Mouse (Mus musculus) midbrain, embryonic 11.5 days (tissue): Measurements from ENCODE around the gene Nav2. TPM values are rescaled to one million over a fixed set of nuclear protein-coding genes. Genes with fewer than 3 reads are reported as not detected.

Experiments
- ATAC-seq: fragments of 200-750 bp; cut with Nextera tagmentation; 2 replicates; pipeline ENCODE4 v1.8.0; 2017; ENCODE audit warnings: moderate TSS enrichment, moderate library complexity; ENCODE audit not compliant: low FRiP score
- DNase-seq: peaks from one replicate; pipeline ENCODE4 v3.0.0; 2015; ENCODE audit warnings: low spot score; ENCODE audit errors: missing footprints
- H3K27ac ChIP-seq: fragments of 300-500 bp; sonication (generic); 2 replicates; pipeline ENCODE4 v1.5.1; 2014; ENCODE audit warnings: low read depth, low read length
- H3K27me3 ChIP-seq: fragments of 300-500 bp; sonication (generic); 2 replicates; pipeline ENCODE4 v1.6.1; 2014; ENCODE audit warnings: mild to moderate bottlenecking, low read length, moderate library complexity, mixed read lengths; ENCODE audit not compliant: control insufficient read depth, insufficient read depth
- H3K36me3 ChIP-seq: fragments of 300-500 bp; sonication (generic); 2 replicates; pipeline ENCODE4 v1.6.1; 2014; ENCODE audit warnings: mild to moderate bottlenecking, low read length, moderate library complexity, mixed read lengths; ENCODE audit not compliant: control insufficient read depth, insufficient read depth
- H3K4me1 ChIP-seq: fragments of 300-500 bp; sonication (generic); 2 replicates; pipeline ENCODE4 v1.6.1; 2014; ENCODE audit warnings: low read length; ENCODE audit not compliant: control insufficient read depth, insufficient read depth
- H3K4me2 ChIP-seq: fragments of 300-500 bp; sonication (generic); 2 replicates; pipeline ENCODE4 v1.6.1; 2014; ENCODE audit warnings: mild to moderate bottlenecking, moderate library complexity
- H3K4me3 ChIP-seq: fragments of 300-500 bp; sonication (generic); 2 replicates; pipeline ENCODE4 v1.5.1; 2014; ENCODE audit warnings: low read depth, low read length
- H3K9ac ChIP-seq: fragments of 300-500 bp; sonication (generic); 2 replicates; pipeline ENCODE4 v1.6.1; 2014; ENCODE audit warnings: low read length
- H3K9me3 ChIP-seq: fragments of 300-500 bp; sonication (generic); 2 replicates; pipeline ENCODE4 v1.6.1; 2016; ENCODE audit warnings: low read length; ENCODE audit not compliant: control insufficient read depth
- WGBS: fragments of 180-500 bp; shearing (Covaris S2); extraction: QIAGEN DNeasy Blood & Tissue Kit; methylation state at CpG from one replicate; pipeline ENCODE4 v1.1.7; 2014; 5-methylcytosine and 5-hydroxymethylcytosine counted together
- polyA plus RNA-seq: library from polyadenylated mRNA; unstranded; fragments of >200 nt; fragmentation: Nextera tagmentation; extraction: Ambion mirVana; gene quantifications from 2 replicates; pipeline ENCODE4 v1.2.1, GENCODE M21; 2014

The Nav2 gene
- polyA plus RNA-seq, 1 experiment from 2014 or later = 15.9 TPM

DNA sequence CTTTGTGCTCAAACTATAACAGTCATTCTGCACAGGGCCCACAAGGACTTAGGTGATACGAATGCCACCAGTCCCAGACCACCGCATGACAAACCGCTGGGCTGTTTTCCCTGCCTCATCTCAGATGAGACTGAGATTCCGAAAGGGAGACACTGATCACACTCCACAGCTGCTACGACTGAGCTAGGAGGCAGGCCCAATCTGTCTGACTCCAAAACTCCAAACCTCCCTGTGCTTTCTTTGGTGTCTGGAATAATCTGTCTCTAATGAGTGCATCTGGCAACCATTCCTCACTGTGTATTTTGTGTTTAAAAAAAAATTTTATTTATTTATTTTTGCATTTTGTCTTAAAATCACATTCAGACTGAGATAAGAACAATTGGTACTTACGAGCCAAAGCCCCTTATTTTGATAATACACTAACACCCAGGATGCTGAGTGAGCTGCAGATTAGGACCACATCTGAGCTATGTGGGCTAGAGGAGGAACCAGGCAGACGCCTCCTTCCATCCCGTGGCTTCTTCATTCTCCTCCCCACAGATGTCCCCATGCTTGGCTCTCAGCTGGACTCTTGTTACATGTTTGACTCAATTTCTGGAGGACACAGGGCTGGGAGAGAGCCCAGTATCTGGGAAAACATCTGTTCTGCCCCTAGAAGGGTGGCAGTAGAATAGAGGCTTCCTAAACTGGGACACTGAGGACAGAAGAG lies 149.9 kb downstream of the Nav2 start:
- Histone ChIP-seq H3K27me3 (no peaks in the 10 kb centered on the region; the same call in none of the 2 replicates), H3K9me3 (no peaks in the 10 kb centered on the region), H3K27ac (no peak overlapping the region), H3K4me1 (peaks cover 16% of the 10 kb centered on the region), H3K9ac (no peak overlapping the region), H3K4me3 (no peak overlapping the region), H3K4me2 (no peak overlapping the region), H3K36me3 (no peaks in the 10 kb centered on the region)
- no peak for DNase-seq
- ATAC-seq = no peak
- WGBS = 73% methylated on average over 8 of the region's 8 CpGs

DNA sequence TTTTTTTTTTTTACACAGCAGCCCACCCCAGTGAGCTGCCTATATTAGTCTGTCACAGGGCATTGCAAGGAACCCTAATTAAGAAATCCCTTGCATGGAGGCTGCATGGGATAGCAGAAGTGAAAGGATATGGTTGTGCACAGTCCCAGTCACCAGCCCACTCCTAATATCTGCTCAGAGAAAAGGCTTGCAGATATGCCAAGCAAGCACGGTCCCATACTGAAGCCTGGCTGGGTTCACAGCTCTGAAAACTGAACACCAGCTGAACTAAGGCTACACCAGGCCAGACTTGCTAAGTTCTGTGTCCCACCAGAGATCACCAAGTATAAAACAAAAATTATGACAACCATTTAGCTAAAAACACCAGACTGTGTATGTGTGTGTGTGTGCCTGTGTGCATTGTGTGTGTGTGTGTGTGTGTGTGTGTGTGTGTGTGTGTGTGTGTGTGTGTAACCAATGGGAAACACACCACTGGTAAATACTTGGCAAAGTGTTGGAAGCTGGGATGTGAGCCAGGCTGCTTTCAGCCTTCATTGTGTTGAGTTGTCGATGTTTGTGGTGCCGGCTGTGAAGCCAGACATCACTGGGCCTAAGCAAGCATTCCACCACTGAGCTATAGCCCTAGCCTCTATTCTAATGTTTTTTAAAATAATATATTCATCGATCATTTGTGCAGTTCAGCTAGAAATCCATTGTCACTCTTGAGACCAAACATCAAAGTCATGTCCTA lies 156.4 kb downstream of the Nav2 start:
- Histone ChIP-seq H3K36me3 (no peaks in the 10 kb centered on the region), H3K4me1 (peaks cover 49% of the 10 kb centered on the region), H3K9me3 (no peaks in the 10 kb centered on the region), H3K9ac (peak overlapping the region; percentile 13; the same call in 1 of the 2 replicates), H3K27me3 (peaks cover 2% of the 10 kb centered on the region; the same call in 1 of the 2 replicates), H3K4me3 (no peak overlapping the region), H3K27ac (peak overlapping the region; percentile 82), H3K4me2 (no peak overlapping the region)
- DNase-seq (no peak), ATAC-seq (no peak)
- 71% methylated on average over 4 of the region's 4 CpGs for whole genome bisulfite sequencing

DNA sequence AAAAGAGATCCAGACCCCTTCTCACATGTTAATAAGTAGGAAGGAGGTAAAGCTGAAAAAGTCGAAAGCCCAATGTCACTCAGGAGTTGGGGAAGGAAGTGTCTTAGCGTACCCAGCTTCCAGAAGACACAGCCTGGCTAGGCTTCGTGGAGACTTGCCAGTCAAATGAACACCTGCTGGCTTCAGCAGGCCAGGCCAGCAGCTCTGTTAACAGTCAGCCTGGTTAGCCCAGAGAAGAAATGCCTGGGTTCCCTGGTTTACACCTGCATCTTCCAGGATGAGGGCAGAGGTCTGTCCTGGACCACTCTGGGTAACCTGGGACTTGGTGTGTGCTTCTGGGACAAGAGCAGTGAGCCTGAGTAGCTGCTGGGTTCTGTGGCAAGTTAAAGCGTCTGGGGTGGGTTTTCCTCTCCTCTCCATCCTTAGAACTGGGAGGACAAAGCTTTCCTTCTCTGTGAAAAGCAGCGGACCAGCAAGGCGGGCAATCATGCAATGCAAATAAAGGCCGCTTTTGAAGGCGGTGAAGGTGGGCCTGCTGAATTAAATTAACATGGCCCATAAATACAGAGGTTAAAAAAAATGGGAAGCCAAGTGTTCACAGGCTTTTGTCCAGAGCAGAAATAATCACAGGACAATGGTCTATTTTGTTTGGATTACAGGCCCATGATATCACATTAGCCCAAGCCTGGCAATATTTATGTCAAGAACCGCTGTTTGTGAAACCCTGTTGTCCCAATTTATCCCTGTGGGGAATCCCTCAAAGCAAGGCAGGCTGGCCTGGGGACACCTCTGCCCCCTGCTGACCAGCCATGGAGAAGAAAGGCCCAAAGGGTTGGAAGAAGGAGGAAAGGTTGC lies 157.3 kb downstream of the Nav2 start:
- H3K9ac ChIP-seq = no peak overlapping the region
- no peak overlapping the region for H3K4me3 ChIP-seq
- H3K4me1 ChIP-seq = peaks cover 57% of the 10 kb centered on the region
- no peaks in the 10 kb centered on the region for H3K9me3 ChIP-seq
- H3K36me3 ChIP-seq = no peaks in the 10 kb centered on the region
- ATAC-seq (peak; percentile 66), DNase-seq (peak; percentile 93)
- peaks cover 2% of the 10 kb centered on the region; the same call in 1 of the 2 replicates for H3K27me3 ChIP-seq
- H3K27ac ChIP-seq = peak overlapping the region; percentile 82
- 21% methylated on average over 9 of the region's 9 CpGs for WGBS
- H3K4me2 ChIP-seq = no peak overlapping the region

- H3K36me3 ChIP-seq = no peaks in the 10 kb centered on the region
- 90% methylated on average over 1 of the region's 1 CpGs for WGBS
- no peak overlapping the region for H3K4me3 ChIP-seq
- no peak for ATAC-seq
- peaks cover 67% of the 10 kb centered on the region for H3K4me1 ChIP-seq
- H3K4me2 ChIP-seq = no peak overlapping the region
- no peak overlapping the region for H3K9ac ChIP-seq
- no peaks in the 10 kb centered on the region for H3K9me3 ChIP-seq
- DNase-seq = no peak
- H3K27me3 ChIP-seq = peaks cover 2% of the 10 kb centered on the region; the same call in 1 of the 2 replicates
- peak overlapping the region; percentile 82 for H3K27ac ChIP-seq
Measured at GRCm38 (mm10) chr7:49066828-49067227, 158.3 kb downstream of the Nav2 start.

DNA sequence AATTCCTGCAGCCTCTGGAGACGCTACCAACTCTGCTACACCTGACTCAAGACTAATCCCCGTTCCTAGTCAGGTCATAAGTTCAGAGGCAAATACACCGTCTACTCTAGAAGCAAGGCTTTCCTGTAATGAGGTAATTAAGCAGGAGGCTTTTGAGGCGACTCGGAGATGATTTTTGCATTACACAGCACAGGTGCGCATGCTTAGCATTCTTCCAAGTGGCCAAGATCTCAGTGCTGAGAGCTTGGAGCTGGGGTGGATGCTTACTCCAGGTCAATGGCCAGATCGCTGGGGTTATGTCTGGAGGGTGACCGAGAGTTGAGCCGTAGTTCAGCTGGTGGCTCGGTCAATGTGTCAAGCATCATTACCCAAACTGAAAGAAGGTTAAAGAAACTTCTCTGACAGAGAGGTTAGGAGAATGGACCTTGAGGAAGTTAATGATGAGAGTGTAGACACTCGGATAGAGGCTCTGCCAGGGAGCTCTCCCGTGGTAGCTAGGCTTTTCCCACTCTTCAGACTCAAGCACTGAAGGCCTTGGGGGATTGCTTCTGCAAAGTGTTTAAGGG lies 161.0 kb downstream of the Nav2 start:
- Histone ChIP-seq H3K27ac (peak overlapping the region; percentile 27; the same call in 1 of the 2 replicates), H3K4me3 (no peak overlapping the region), H3K9me3 (no peaks in the 10 kb centered on the region), H3K36me3 (no peaks in the 10 kb centered on the region), H3K4me1 (peaks cover 66% of the 10 kb centered on the region), H3K27me3 (peaks cover 2% of the 10 kb centered on the region; the same call in 1 of the 2 replicates), H3K9ac (no peak overlapping the region), H3K4me2 (no peak overlapping the region)
- DNase-seq (no peak), ATAC-seq (no peak)
- WGBS = 49% methylated on average over 12 of the region's 12 CpGs

GRCm38 (mm10) chr7:49070621-49071020 lies 162.1 kb downstream of the Nav2 start:
- 28% methylated on average over 1 of the region's 1 CpGs for WGBS
- no peaks in the 10 kb centered on the region for H3K9me3 ChIP-seq
- H3K9ac ChIP-seq = no peak overlapping the region
- no peak overlapping the region for H3K4me2 ChIP-seq
- H3K27me3 ChIP-seq = peaks cover 2% of the 10 kb centered on the region; the same call in 1 of the 2 replicates
- H3K27ac ChIP-seq = peak overlapping the region; percentile 71
- no peak overlapping the region for H3K4me3 ChIP-seq
- no peak for DNase-seq
- peaks cover 58% of the 10 kb centered on the region for H3K4me1 ChIP-seq
- ATAC-seq = no peak
- H3K36me3 ChIP-seq = no peaks in the 10 kb centered on the region

DNA sequence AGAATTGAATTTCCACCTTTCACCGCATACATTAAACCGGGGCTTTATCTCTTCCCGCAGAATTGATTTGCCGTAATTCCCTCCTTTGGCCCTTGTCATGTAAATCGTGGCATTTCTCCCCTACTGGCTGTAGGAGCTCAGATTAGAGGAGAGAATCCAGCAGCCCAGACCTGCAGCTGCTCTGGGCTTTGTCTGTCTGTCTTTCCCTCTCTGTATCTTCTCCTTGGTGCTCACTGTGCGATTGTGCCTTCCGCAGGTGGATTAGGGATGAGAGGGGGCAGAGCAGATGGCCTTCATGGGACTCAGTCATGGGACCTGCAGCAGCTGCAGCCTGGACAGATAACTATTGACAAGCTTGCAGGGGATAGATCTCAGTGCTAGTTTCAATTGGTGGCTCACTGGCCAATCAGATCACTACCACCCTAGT lies 162.6 kb downstream of the Nav2 start:
- H3K4me1 ChIP-seq = peaks cover 58% of the 10 kb centered on the region

DNA sequence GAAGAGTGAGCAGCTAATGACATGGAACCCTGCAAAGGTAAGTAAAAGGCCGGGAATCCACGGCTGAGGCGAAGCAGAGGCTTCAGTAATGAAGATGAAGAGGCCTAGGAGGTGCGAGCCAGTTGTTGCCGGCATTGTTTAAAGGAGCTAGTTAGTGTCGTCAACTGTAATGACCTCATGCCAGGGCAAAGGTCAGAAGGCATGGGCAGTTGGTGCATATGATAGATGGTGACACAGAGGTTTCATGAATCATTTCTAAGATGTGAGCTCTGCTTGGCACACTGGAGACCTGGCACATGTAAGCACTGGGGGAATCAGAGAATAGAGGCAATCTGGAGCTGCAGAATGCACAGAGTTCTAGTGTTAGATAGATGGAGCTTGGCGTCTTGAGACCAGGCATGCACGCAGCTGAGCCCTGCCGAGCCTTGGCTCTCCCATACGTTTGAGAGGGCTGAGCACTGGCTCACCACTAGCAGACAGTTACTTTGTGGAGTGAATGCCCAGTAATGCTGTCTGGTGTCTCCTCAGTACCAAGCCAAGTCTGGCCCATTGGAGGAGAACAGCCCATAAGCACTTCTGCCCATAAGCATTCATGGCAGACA lies 166.9 kb downstream of the Nav2 start:
- Histone ChIP-seq H3K9ac (no peak overlapping the region), H3K4me3 (no peak overlapping the region), H3K27me3 (no peaks in the 10 kb centered on the region), H3K4me1 (peaks cover 37% of the 10 kb centered on the region), H3K4me2 (no peak overlapping the region), H3K27ac (no peak overlapping the region), H3K9me3 (no peaks in the 10 kb centered on the region), H3K36me3 (no peaks in the 10 kb centered on the region)
- DNase-seq = no peak
- WGBS = 80% methylated on average over 10 of the region's 10 CpGs
- ATAC-seq = no peak

More for the DNA sequence above, 162.6 kb downstream of the Nav2 start:
- Histone ChIP-seq H3K4me3 (no peak overlapping the region), H3K36me3 (no peaks in the 10 kb centered on the region), H3K4me2 (peak overlapping the region; percentile 22; the same call in 1 of the 2 replicates), H3K27ac (peak overlapping the region; percentile 71), H3K27me3 (peaks cover 2% of the 10 kb centered on the region; the same call in 1 of the 2 replicates), H3K9me3 (no peaks in the 10 kb centered on the region), H3K9ac (no peak overlapping the region)
- DNase-seq (peak; percentile 91), ATAC-seq (peak; percentile 82)
- 2% methylated on average over 7 of the region's 7 CpGs for WGBS
